Mouse (Mus musculus) midbrain, embryonic 14.5 days (tissue): ENCODE results near the gene Zdhhc9. TPM values are rescaled to one million over a fixed set of nuclear protein-coding genes. Genes with fewer than 3 reads are reported as not detected.
"Not testable (repeated sequence)": the region's sequence is repeated elsewhere in the genome, so short reads cannot be mapped to it uniquely, and the experiment has no call there.

Experiments used
- ATAC-seq: fragments of 200-750 bp; cut with Nextera tagmentation; 2 replicates; pipeline ENCODE4 v1.8.0; 2017; ENCODE audit warnings: moderate number of reproducible peaks, moderate library complexity; ENCODE audit not compliant: low FRiP score, low TSS enrichment
- DNase-seq: peaks from one replicate; pipeline ENCODE4 v3.0.0-alpha.2; 2015
- H3K27ac ChIP-seq: fragments of 300-500 bp; sonication (generic); replicated peaks from 2 replicates; pipeline ENCODE4 v1.5.1; 2014; ENCODE audit warnings: mild to moderate bottlenecking, low read depth, low read length, moderate library complexity
- H3K27me3 ChIP-seq: fragments of 300-500 bp; sonication (generic); 2 replicates; pipeline ENCODE4 v1.6.1; 2014; ENCODE audit warnings: low read length, control low read depth, mixed read lengths; ENCODE audit not compliant: control insufficient read depth, insufficient read depth
- H3K36me3 ChIP-seq: fragments of 300-500 bp; sonication (generic); 2 replicates; pipeline ENCODE4 v1.6.1; 2014; ENCODE audit warnings: low read length, control low read depth; ENCODE audit not compliant: control insufficient read depth, insufficient read depth
- H3K4me1 ChIP-seq: fragments of 300-500 bp; sonication (generic); 2 replicates; pipeline ENCODE4 v1.6.1; 2014; ENCODE audit warnings: mild to moderate bottlenecking, antibody characterized with exemption, low read length, control low read depth; ENCODE audit not compliant: control insufficient read depth, insufficient read depth
- H3K4me2 ChIP-seq: fragments of 300-500 bp; sonication (generic); 2 replicates; pipeline ENCODE4 v1.6.1; 2014; ENCODE audit warnings: mild to moderate bottlenecking, low read length, moderate library complexity
- H3K4me3 ChIP-seq: fragments of 300-500 bp; sonication (generic); replicated peaks from 2 replicates; pipeline ENCODE4 v1.5.1; 2014; ENCODE audit warnings: low read depth, low read length
- H3K9ac ChIP-seq: fragments of 300-500 bp; sonication (generic); replicated peaks from 2 replicates; pipeline ENCODE4 v1.6.1; 2014; ENCODE audit warnings: mild to moderate bottlenecking, low read length, moderate library complexity
- H3K9me3 ChIP-seq: fragments of 300-500 bp; sonication (generic); 2 replicates; pipeline ENCODE4 v1.6.1; 2016; ENCODE audit warnings: low read length, control low read depth, mixed read lengths; ENCODE audit not compliant: control insufficient read depth
- WGBS: fragments of 180-500 bp; shearing (Covaris S2); extraction: QIAGEN DNeasy Blood & Tissue Kit; methylation state at CpG from one replicate; pipeline ENCODE4 v1.1.7; 2014; 5-methylcytosine and 5-hydroxymethylcytosine counted together
- polyA plus RNA-seq: library from polyadenylated mRNA; unstranded; fragments of >200 nt; fragmentation: Nextera tagmentation; extraction: Ambion mirVana; gene quantifications from 2 replicates; pipeline ENCODE4 v1.2.1, GENCODE M21; 2014

Gene Zdhhc9
- polyA plus RNA-seq, 1 experiment from 2014 or later: 7.8 TPM

DNA sequence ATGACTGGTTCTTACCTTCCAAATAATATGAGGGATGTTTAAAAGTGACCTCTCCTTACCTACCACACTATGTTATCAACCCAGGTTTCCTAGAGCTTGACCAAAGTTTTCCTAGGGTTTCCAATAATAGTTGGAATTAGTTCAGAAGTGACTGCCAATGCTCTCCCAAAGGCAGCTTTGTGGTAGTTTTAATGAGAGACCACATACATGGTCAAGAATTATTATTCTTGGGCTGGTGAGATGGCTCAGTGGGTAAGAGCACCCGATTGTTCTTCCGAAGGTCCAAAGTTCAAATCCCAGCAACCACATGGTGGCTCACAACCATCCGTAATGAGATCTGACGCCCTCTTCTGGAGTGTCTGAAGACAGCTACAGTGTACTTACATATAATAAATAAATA lies 1.1 kb upstream of the Zdhhc9 start:
- 90% methylated on average over 2 of the region's 4 CpGs for WGBS
- ATAC-seq, H3K27ac ChIP-seq, H3K4me3 ChIP-seq, H3K9me3 ChIP-seq, DNase-seq, H3K9ac ChIP-seq, H3K36me3 ChIP-seq, H3K27me3 ChIP-seq, H3K4me2 ChIP-seq: not testable (repeated sequence)
- peaks cover 11% of the 10 kb centered on the region; the same call in 1 of the 2 replicates for H3K4me1 ChIP-seq

DNA sequence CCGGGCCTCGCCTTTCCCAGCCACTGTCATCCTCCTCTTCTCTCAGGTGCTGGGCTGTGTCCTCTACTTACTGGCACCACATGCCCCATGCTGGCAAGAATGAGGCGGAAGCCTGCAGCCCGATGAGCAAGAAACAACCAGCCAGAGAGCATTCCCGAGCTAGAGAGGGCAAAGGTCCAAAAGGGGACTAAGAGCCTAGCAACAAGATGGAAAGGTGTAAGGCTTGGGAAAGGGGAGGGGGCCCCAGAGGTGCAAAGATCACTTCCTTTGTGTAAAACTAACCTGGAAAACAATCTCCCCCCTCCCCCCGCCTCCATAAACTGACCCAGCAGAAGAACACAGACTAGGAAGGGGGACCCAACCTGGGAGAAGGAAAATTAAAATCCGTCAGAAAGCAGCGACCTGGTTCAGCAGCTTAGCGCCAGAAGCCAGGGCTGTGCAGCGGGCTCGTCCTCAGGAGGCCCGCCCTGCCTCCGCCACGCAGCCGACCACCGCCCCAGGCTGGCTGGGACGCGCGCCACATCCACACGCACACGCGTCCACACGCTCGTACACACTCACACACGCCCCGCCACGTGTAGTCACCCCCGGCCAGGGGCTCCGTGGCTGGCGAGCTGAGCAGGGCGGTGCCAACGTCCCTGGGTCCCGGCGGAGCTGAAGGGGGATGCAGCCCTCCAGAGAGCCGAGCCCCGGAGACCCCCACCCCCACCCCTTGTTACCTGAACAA lies 754 bp downstream of the Zdhhc9 start:
- 15% methylated on average over 36 of the region's 36 CpGs for WGBS
- DNase-seq: peak; percentile 70
- H3K4me2 ChIP-seq: peak overlapping the region; percentile 59
- H3K36me3 ChIP-seq: no peaks in the 10 kb centered on the region
- peak overlapping the region; percentile 81 for H3K27ac ChIP-seq
- H3K27me3 ChIP-seq: no peaks in the 10 kb centered on the region
- H3K4me3 ChIP-seq: peak overlapping the region; percentile 55
- peaks cover 11% of the 10 kb centered on the region; the same call in 1 of the 2 replicates for H3K4me1 ChIP-seq
- ATAC-seq: peak; percentile 85
- no peaks in the 10 kb centered on the region for H3K9me3 ChIP-seq
- peak overlapping the region; percentile 66 for H3K9ac ChIP-seq

DNA sequence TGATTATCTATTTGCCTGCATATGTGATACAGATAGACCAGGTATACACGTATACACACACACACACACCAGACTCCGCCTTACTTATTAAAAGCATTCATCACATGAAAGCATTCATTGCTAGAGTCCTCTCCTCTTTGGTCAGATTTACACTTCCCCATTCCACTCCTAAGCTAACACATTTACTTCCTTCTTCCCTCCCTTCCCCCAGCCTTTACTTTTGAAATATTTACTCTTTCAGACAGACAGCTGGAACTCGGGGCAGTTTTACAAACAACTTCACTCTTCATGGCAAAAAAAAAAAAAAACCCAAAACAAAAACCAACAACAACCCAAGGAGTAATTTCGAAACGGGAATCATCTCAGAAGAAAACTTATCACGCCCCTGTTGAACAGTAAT lies 4.2 kb downstream of the Zdhhc9 start:
- ATAC-seq (no peak), DNase-seq (no peak)
- 82% methylated on average over 6 of the region's 6 CpGs for WGBS
- Histone ChIP-seq H3K9ac (no peak overlapping the region), H3K36me3 (no peaks in the 10 kb centered on the region), H3K9me3 (no peaks in the 10 kb centered on the region), H3K27me3 (no peaks in the 10 kb centered on the region), H3K27ac (no peak overlapping the region), H3K4me1 (peaks cover 11% of the 10 kb centered on the region; the same call in 1 of the 2 replicates), H3K4me3 (no peak overlapping the region), H3K4me2 (no peak overlapping the region)

DNA sequence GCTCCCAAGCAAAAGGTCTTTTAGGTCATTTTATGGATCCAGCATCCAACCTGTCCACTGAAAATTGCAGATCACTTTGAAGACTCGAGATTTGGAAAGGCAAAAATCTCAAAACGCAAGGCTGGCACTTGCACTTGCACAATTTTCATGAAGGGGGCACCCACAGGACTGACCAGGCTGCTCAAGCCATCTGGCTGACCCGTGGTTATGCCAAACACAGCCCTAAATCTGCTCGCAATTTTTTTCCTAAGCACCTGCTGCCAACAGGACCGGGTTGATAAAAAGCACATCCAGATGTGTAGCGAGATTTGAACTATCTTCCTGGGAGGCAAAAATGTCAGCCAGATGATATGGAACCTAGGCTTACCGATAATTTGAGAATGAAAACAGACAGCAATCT lies 4.9 kb downstream of the Zdhhc9 start:
- Histone ChIP-seq H3K9ac (no peak overlapping the region), H3K4me1 (peaks cover 11% of the 10 kb centered on the region; the same call in 1 of the 2 replicates), H3K27ac (no peak overlapping the region), H3K9me3 (no peaks in the 10 kb centered on the region), H3K4me2 (no peak overlapping the region), H3K36me3 (no peaks in the 10 kb centered on the region), H3K4me3 (no peak overlapping the region), H3K27me3 (no peaks in the 10 kb centered on the region)
- 84% methylated on average over 7 of the region's 7 CpGs for WGBS
- ATAC-seq (no peak), DNase-seq (no peak)

DNA sequence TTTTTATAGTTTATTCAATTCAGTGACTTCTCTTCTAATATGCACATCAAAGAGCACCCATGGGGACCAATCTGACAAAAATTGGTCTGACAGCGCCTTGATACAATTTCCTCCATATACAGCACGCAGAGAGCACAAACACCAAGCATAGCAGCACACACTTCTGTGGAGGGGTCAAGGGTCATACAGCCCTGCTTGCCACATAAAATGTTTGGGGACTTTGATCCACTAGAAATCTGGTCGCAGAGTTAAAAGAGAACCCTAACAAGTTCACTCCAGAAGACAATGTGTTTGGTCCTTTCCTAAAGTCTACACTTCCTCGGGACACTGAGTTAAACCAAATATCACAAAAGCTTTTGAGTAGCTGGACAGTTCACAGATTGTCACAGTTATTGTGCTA lies 5.7 kb downstream of the Zdhhc9 start:
- Histone ChIP-seq H3K4me1 (peaks cover 11% of the 10 kb centered on the region; the same call in 1 of the 2 replicates), H3K9me3 (no peaks in the 10 kb centered on the region), H3K27me3 (no peaks in the 10 kb centered on the region), H3K4me3 (no peak overlapping the region), H3K27ac (no peak overlapping the region), H3K9ac (no peak overlapping the region), H3K36me3 (no peaks in the 10 kb centered on the region), H3K4me2 (no peak overlapping the region)
- DNase-seq (peak; percentile 1), ATAC-seq (no peak)
- 71% methylated on average over 4 of the region's 4 CpGs for WGBS

DNA sequence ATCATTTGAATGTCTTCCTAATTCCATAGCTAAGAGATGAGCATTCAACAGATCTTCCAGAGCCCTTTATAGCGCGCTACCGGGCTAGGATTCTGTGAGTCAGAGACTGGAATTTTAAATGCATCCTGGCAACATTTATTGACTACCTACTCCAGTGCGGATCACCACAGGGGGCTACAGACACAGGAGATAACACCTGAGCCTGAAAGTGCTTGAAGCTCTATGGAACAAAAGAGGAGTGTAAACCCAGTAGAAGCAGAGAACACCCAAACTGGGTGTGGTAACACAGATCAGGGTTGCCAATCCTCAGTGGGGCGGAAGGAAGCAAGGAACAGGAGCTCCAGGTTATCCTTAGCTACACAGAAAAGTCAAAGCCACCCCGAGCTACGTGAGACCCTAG lies 6.2 kb downstream of the Zdhhc9 start:
- Histone ChIP-seq H3K36me3 (no peaks in the 10 kb centered on the region), H3K27me3 (no peaks in the 10 kb centered on the region), H3K27ac (no peak overlapping the region), H3K4me2 (no peak overlapping the region), H3K9me3 (no peaks in the 10 kb centered on the region), H3K4me3 (no peak overlapping the region), H3K4me1 (peaks cover 11% of the 10 kb centered on the region; the same call in 1 of the 2 replicates), H3K9ac (no peak overlapping the region)
- DNase-seq (no peak), ATAC-seq (no peak)
- 85% methylated on average over 7 of the region's 7 CpGs for WGBS

DNA sequence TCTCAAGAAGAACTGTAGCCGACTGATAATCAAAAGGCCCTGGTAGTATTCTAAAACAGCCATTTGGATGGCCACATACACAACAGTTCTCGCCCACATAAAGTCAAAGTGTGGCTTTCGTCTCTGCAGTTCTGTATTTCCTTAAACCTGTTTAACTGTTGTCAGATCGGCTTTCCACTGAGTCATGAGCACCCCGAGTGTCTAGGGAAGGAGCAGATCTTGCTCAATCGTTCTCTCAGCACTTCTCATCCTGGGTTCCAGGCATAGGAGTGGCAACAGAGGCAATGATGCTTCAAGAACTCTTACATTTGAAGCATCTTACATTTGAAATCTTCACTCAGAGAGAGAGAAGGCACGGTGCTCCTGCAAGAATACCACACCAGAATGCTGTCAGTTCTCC lies 6.7 kb downstream of the Zdhhc9 start:
- Histone ChIP-seq H3K4me1 (peaks cover 7% of the 10 kb centered on the region; the same call in 1 of the 2 replicates), H3K36me3 (no peaks in the 10 kb centered on the region), H3K9ac (no peak overlapping the region), H3K27me3 (no peaks in the 10 kb centered on the region), H3K9me3 (no peaks in the 10 kb centered on the region), H3K27ac (no peak overlapping the region), H3K4me2 (no peak overlapping the region), H3K4me3 (no peak overlapping the region)
- 89% methylated on average over 7 of the region's 7 CpGs for WGBS
- ATAC-seq: no peak
- DNase-seq: no peak

DNA sequence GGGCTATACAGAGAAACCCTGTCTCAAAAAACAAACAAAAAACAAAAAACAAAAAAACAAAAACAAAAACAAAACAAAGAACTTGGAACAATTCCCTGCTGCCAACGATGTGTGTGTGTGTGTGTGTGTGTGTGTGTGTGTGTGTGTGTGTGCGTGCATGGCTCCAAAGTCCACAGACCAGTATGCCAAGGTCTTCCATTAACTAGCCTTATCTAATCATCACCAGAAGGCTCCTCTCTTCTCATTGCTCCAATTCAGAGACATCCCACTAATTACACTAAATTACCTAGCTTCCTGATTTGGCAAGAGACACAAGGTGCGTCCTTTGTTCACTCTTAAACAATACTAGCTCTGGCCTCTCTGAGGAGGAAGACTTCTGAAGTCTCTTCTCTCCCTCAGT lies 8.0 kb downstream of the Zdhhc9 start:
- WGBS: 86% methylated on average over 3 of the region's 3 CpGs
- Histone ChIP-seq H3K27me3 (no peaks in the 10 kb centered on the region), H3K9me3 (no peaks in the 10 kb centered on the region), H3K36me3 (no peaks in the 10 kb centered on the region), H3K4me2 (no peak overlapping the region), H3K4me3 (no peak overlapping the region), H3K27ac (no peak overlapping the region), H3K9ac (no peak overlapping the region), H3K4me1 (peaks cover 4% of the 10 kb centered on the region; the same call in 1 of the 2 replicates)
- ATAC-seq: no peak
- DNase-seq: no peak

DNA sequence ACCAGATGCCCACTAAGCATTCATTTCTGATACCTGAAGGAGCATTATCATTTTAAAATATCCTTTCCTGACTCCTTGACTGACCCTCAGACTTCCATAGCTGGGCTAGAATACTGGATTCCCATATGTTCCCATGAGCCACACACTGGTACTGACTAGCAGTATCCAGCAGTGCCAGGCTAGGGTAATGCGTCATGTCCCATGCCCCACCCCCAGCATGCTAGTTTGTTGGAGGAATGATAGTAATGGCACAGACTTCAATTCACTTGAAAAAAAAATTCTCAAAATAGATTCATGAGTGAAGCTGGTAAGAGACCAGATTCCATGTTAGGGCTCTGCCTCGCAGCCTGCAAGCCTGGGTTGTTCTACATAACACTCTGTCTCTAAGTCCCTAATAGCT lies 9.7 kb downstream of the Zdhhc9 start:
- WGBS: 93% methylated on average over 2 of the region's 2 CpGs
- Histone ChIP-seq H3K36me3 (peaks cover 4% of the 10 kb centered on the region; the same call in 1 of the 2 replicates), H3K9me3 (no peaks in the 10 kb centered on the region), H3K4me2 (no peak overlapping the region), H3K4me3 (no peak overlapping the region), H3K27ac (no peak overlapping the region), H3K9ac (no peak overlapping the region), H3K27me3 (no peaks in the 10 kb centered on the region), H3K4me1 (no peaks in the 10 kb centered on the region)
- no peak for ATAC-seq
- no peak for DNase-seq
